Mouse (Mus musculus) small intestine, adult 2 months (tissue): Measurements from ENCODE around the gene Hmgb4. TPM values are rescaled to one million over a fixed set of nuclear protein-coding genes. Genes with fewer than 3 reads are reported as not detected.

Experiments
- H3K27ac ChIP-seq: fragments of 200-500 bp; 2 replicates; pipeline ENCODE4 v1.5.1; 2012; ENCODE audit warnings: low read depth, low read length, control low read depth, inconsistent platforms; ENCODE audit not compliant: insufficient read depth
- H3K27me3 ChIP-seq: fragments of 200-500 bp; 2 replicates; pipeline ENCODE4 v1.6.1; 2012; ENCODE audit warnings: mild to moderate bottlenecking, moderate library complexity, low read length, inconsistent platforms; ENCODE audit not compliant: control insufficient read depth, insufficient read depth
- H3K36me3 ChIP-seq: fragments of 200-500 bp; 2 replicates; pipeline ENCODE4 v1.6.1; 2012; ENCODE audit warnings: mild to moderate bottlenecking, low read length, control low read depth, inconsistent platforms; ENCODE audit not compliant: control insufficient read depth, insufficient read depth
- H3K4me1 ChIP-seq: fragments of 200-500 bp; 2 replicates; pipeline ENCODE4 v1.6.1; 2012; ENCODE audit warnings: low read length, inconsistent platforms, mixed read lengths; ENCODE audit not compliant: control insufficient read depth, insufficient read depth, insufficient read length
- H3K4me3 ChIP-seq: fragments of 200-500 bp; 2 replicates; pipeline ENCODE4 v1.5.1; 2012; ENCODE audit warnings: low read depth, mild to moderate bottlenecking, control low read depth, inconsistent platforms, low read length, moderate library complexity
- CTCF ChIP-seq: fragments of 200-500 bp; IDR thresholded peaks from 2 replicates; pipeline ENCODE4 v1.5.1; 2012; ENCODE audit warnings: low read depth, mild to moderate bottlenecking, control low read depth, inconsistent platforms, low read length, moderate library complexity, mixed read lengths; ENCODE audit not compliant: insufficient replicate concordance, insufficient read length; ENCODE audit errors: extremely low read depth
- POLR2A ChIP-seq: fragments of 200-500 bp; IDR thresholded peaks from 2 replicates; pipeline ENCODE4 v1.6.1; 2012; ENCODE audit warnings: low read depth, mild to moderate bottlenecking, control low read depth, inconsistent platforms, low read length, moderate library complexity
- WGBS: fragments of 180-500 bp; shearing (Covaris S2); methylation state at CpG from one replicate; pipeline ENCODE4 v1.1.7; 2018; 5-methylcytosine and 5-hydroxymethylcytosine counted together
- polyA plus RNA-seq: library from polyadenylated mRNA; depleted of rRNA; stranded (reverse); fragments of >200 nt; gene quantifications from 2 replicates; pipeline ENCODE4 v1.2.3, GENCODE M21; 2012

Hmgb4 gene
- polyA plus RNA-seq, 1 experiment: not detected

GRCm38 (mm10) chr4:128248676-128249075 lies 12.1 kb downstream of the Hmgb4 start:
- Histone ChIP-seq H3K36me3 (no peaks in the 10 kb centered on the region), H3K27ac (no peak overlapping the region), H3K27me3 (no peaks in the 10 kb centered on the region), H3K4me1 (no peaks in the 10 kb centered on the region), H3K4me3 (no peak overlapping the region)
- 5% methylated on average over 5 of the region's 5 CpGs for WGBS
- no peak for TF ChIP-seq CTCF
- no peak for TF ChIP-seq POLR2A

- H3K27me3 ChIP-seq: no peaks in the 10 kb centered on the region
- 7% methylated on average over 2 of the region's 2 CpGs for WGBS
These were observed 15.6 kb downstream of the Hmgb4 start for GRCm38 (mm10) chr4:128245201-128245600.

GRCm38 (mm10) chr4:128241854-128242356 lies 18.9 kb downstream of the Hmgb4 start:
- Histone ChIP-seq H3K36me3 (no peaks in the 10 kb centered on the region), H3K4me3 (no peak overlapping the region), H3K27ac (no peak overlapping the region), H3K4me1 (no peaks in the 10 kb centered on the region), H3K27me3 (no peaks in the 10 kb centered on the region)
- no peak for TF ChIP-seq CTCF
- TF ChIP-seq POLR2A: no peak
- 58% methylated on average over 2 of the region's 2 CpGs for WGBS

More at GRCm38 (mm10) chr4:128245201-128245600, 15.6 kb downstream of the Hmgb4 start:
- Histone ChIP-seq H3K4me3 (no peak overlapping the region), H3K27ac (no peak overlapping the region), H3K36me3 (no peaks in the 10 kb centered on the region), H3K4me1 (no peaks in the 10 kb centered on the region)
- TF ChIP-seq POLR2A (no peak), CTCF (no peak)

- Histone ChIP-seq H3K27me3 (no peaks in the 10 kb centered on the region), H3K4me1 (no peaks in the 10 kb centered on the region), H3K36me3 (no peaks in the 10 kb centered on the region), H3K4me3 (no peak overlapping the region), H3K27ac (no peak overlapping the region)
- TF ChIP-seq POLR2A (no peak), CTCF (no peak)
- WGBS: 35% methylated on average over 19 of the region's 19 CpGs
These were observed 19.5 kb downstream of the Hmgb4 start for GRCm38 (mm10) chr4:128241075-128241853.

GRCm38 (mm10) chr4:128239113-128239512 lies 21.6 kb downstream of the Hmgb4 start:
- no peaks in the 10 kb centered on the region for H3K4me1 ChIP-seq
- TF ChIP-seq CTCF (no peak), POLR2A (no peak)
- WGBS: 56% methylated on average over 1 of the region's 1 CpGs
- no peaks in the 10 kb centered on the region for H3K27me3 ChIP-seq
- no peak overlapping the region for H3K4me3 ChIP-seq
- no peak overlapping the region for H3K27ac ChIP-seq
- H3K36me3 ChIP-seq: no peaks in the 10 kb centered on the region

GRCm38 (mm10) chr4:128233458-128233857 lies 27.3 kb downstream of the Hmgb4 start:
- H3K4me1 ChIP-seq: no peaks in the 10 kb centered on the region
- H3K4me3 ChIP-seq: no peak overlapping the region
- H3K36me3 ChIP-seq: no peaks in the 10 kb centered on the region
- H3K27me3 ChIP-seq: no peaks in the 10 kb centered on the region
- TF ChIP-seq POLR2A (no peak), CTCF (no peak)
- WGBS: 77% methylated on average over 13 of the region's 13 CpGs
- H3K27ac ChIP-seq: no peak overlapping the region
